Mouse (Mus musculus) neural tube, embryonic 11.5 days (tissue): ENCODE measurements around the gene Wdr54. TPM values are rescaled to one million over a fixed set of nuclear protein-coding genes. Genes with fewer than 3 reads are reported as not detected.
A peak's percentile ranks its signal among the peaks of the same experiment; 100 is the strongest.

Experiments used
- ATAC-seq: fragments of 200-750 bp; cut with Nextera tagmentation; 2 replicates; pipeline ENCODE4 v1.8.0; 2017; ENCODE audit warnings: moderate number of reproducible peaks, mild to moderate bottlenecking, moderate TSS enrichment, moderate library complexity; ENCODE audit not compliant: insufficient read depth, low FRiP score, low TSS enrichment
- DNase-seq: peaks from one replicate; pipeline ENCODE4 v3.0.0-alpha.2; 2015; ENCODE audit warnings: low spot score
- H3K27ac ChIP-seq: fragments of 300-500 bp; sonication (generic); 2 replicates; pipeline ENCODE4 v1.5.1; 2014; ENCODE audit warnings: low read depth, mild to moderate bottlenecking, low read length
- H3K27me3 ChIP-seq: fragments of 300-500 bp; sonication (generic); 2 replicates; pipeline ENCODE4 v1.6.1; 2014; ENCODE audit warnings: mild to moderate bottlenecking, low read length, mixed read lengths; ENCODE audit not compliant: control insufficient read depth, insufficient read depth
- H3K36me3 ChIP-seq: fragments of 300-500 bp; sonication (generic); 2 replicates; pipeline ENCODE4 v1.6.1; 2014; ENCODE audit warnings: mild to moderate bottlenecking, low read length, moderate library complexity, mixed read lengths; ENCODE audit not compliant: control insufficient read depth, insufficient read depth
- H3K4me1 ChIP-seq: fragments of 300-500 bp; sonication (generic); 2 replicates; pipeline ENCODE4 v1.6.1; 2014; ENCODE audit warnings: low read length, mixed read lengths; ENCODE audit not compliant: control insufficient read depth, insufficient read depth
- H3K4me2 ChIP-seq: fragments of 300-500 bp; sonication (generic); 2 replicates; pipeline ENCODE4 v1.6.1; 2014; ENCODE audit warnings: low read depth, mild to moderate bottlenecking, moderate library complexity
- H3K4me3 ChIP-seq: fragments of 300-500 bp; sonication (generic); 2 replicates; pipeline ENCODE4 v1.5.1; 2014; ENCODE audit warnings: low read depth, low read length
- H3K9ac ChIP-seq: fragments of 300-500 bp; sonication (generic); 2 replicates; pipeline ENCODE4 v1.6.1; 2014; ENCODE audit warnings: mild to moderate bottlenecking, low read length
- H3K9me3 ChIP-seq: fragments of 300-500 bp; sonication (generic); 2 replicates; pipeline ENCODE4 v1.6.1; 2016; ENCODE audit warnings: low read length; ENCODE audit not compliant: control insufficient read depth
- WGBS: fragments of 180-500 bp; shearing (Covaris S2); extraction: QIAGEN DNeasy Blood & Tissue Kit; methylation state at CpG from one replicate; pipeline ENCODE4 v1.1.7; 2014; 5-methylcytosine and 5-hydroxymethylcytosine counted together
- polyA plus RNA-seq: library from polyadenylated mRNA; unstranded; fragments of >200 nt; fragmentation: Nextera tagmentation; extraction: Ambion mirVana; gene quantifications from 2 replicates; pipeline ENCODE4 v1.2.1, GENCODE M21; 2014

The Wdr54 gene
- polyA plus RNA-seq, 1 experiment from 2014 or later: 14.5 TPM

GRCm38 (mm10) chr6:83111510-83112136 lies 44.6 kb downstream of the Wdr54 start:
- Histone ChIP-seq H3K9ac (no peak overlapping the region), H3K27me3 (no peaks in the 10 kb centered on the region), H3K4me2 (no peak overlapping the region), H3K4me3 (no peak overlapping the region), H3K9me3 (no peaks in the 10 kb centered on the region), H3K4me1 (peaks cover 19% of the 10 kb centered on the region), H3K36me3 (peaks cover 2% of the 10 kb centered on the region; the same call in 1 of the 2 replicates), H3K27ac (no peak overlapping the region)
- ATAC-seq (no peak), DNase-seq (no peak)
- 91% methylated on average over 4 of the region's 4 CpGs for WGBS

DNA sequence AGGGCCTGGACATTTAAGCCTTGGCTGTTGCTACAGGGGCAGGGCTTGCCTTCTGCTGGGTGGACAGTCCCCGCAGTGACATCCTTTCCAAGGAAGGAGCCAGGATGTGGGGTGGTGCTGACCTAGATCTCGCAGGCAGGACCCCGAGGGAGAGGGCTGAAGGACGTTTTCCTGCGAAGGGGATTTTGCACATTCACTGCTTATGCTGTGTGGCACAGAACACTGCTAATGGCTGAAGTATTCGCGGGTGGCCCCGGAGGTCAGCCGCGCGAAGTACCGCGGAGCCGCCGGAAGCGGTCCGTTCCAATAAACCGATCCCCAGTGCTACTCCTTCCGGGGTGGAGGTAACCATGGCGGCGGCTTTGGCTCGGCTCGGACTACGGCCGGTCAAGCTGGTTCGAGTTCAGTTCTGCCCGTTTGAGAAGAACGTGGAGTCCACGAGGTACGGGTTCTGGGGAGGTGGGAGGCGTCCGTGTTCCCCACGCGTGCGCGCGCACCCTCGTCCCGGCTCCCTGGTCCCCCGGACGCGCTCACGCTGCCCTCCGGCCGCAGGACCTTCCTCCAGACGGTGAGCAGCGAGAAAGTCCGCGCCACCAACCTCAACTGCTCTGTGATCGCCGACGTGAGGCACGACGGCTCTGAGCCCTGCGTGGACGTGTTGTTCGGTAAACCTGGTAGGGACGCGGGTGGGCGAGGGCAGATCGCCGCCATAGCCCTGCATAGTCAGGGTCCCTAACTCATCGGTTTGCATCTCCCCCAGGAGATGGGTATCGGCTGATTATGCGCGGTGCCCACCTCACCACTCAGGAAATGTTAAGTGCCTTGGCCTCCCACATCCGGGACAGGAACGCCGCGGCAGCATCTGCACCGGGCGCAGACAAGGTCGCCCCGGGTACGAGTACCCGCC lies 47.2 kb downstream of the Wdr54 start, which contains the start of gene Mrpl53:
Gene Mrpl53 (plus strand): TSS at position 279 of the 907 bp plus-strand sequence.
- Histone ChIP-seq H3K27me3 (no peaks in the 10 kb centered on the region), H3K27ac (peak within 1 kb of the TSS; percentile 70), H3K4me3 (peak within 1 kb of the TSS; percentile 89), H3K9me3 (no peaks in the 10 kb centered on the region), H3K4me1 (peaks cover 12% of the 10 kb centered on the region), H3K9ac (peak within 1 kb of the TSS; percentile 92), H3K4me2 (peak within 1 kb of the TSS; percentile 86), H3K36me3 (peaks cover 2% of the 10 kb centered on the region; the same call in 1 of the 2 replicates)
- under 1% methylated on average over 76 of the region's 76 CpGs for WGBS
- ATAC-seq: peak; percentile 89
- peak; percentile 85 for DNase-seq

- Histone ChIP-seq H3K36me3 (peaks cover 2% of the 10 kb centered on the region; the same call in 1 of the 2 replicates), H3K4me2 (peak overlapping the region; percentile 86), H3K9ac (peak overlapping the region; percentile 92), H3K27ac (no peak overlapping the region), H3K4me3 (peak overlapping the region; percentile 89; the same call in 1 of the 2 replicates), H3K4me1 (peaks cover 12% of the 10 kb centered on the region), H3K27me3 (0 out of 2 replicates have a peak, but pooled peaks cover 2% of the 10 kb centered on the region), H3K9me3 (no peaks in the 10 kb centered on the region)
- 36% methylated on average over 13 of the region's 13 CpGs for WGBS
- DNase-seq: peak; percentile 82
- peak; percentile 40; the same call in 1 of the 2 replicates for ATAC-seq
Measured at GRCm38 (mm10) chr6:83107566-83108400, 48.4 kb downstream of the Wdr54 start.

GRCm38 (mm10) chr6:83104158-83104557 lies 52.0 kb downstream of the Wdr54 start:
- no peak for DNase-seq
- no peak for ATAC-seq

GRCm38 (mm10) chr6:83103130-83103650 lies 53.0 kb downstream of the Wdr54 start:
- Histone ChIP-seq H3K27ac (no peak overlapping the region), H3K9me3 (no peaks in the 10 kb centered on the region), H3K9ac (peak overlapping the region; percentile 33; the same call in 1 of the 2 replicates), H3K36me3 (peaks cover 2% of the 10 kb centered on the region; the same call in 1 of the 2 replicates), H3K27me3 (0 out of 2 replicates have a peak, but pooled peaks cover 2% of the 10 kb centered on the region), H3K4me3 (no peak overlapping the region), H3K4me1 (peaks cover 11% of the 10 kb centered on the region), H3K4me2 (no peak overlapping the region)
- ATAC-seq (no peak), DNase-seq (no peak)
- WGBS: 50% methylated on average over 11 of the region's 11 CpGs

More at GRCm38 (mm10) chr6:83104158-83104557, 52.0 kb downstream of the Wdr54 start:
- Histone ChIP-seq H3K9me3 (no peaks in the 10 kb centered on the region), H3K4me2 (no peak overlapping the region), H3K4me3 (no peak overlapping the region), H3K36me3 (peaks cover 2% of the 10 kb centered on the region; the same call in 1 of the 2 replicates), H3K9ac (no peak overlapping the region), H3K27ac (no peak overlapping the region), H3K4me1 (peaks cover 15% of the 10 kb centered on the region), H3K27me3 (0 out of 2 replicates have a peak, but pooled peaks cover 2% of the 10 kb centered on the region)
- 81% methylated on average over 4 of the region's 4 CpGs for WGBS

- DNase-seq (peak; percentile 79), ATAC-seq (peak; percentile 73)
- Histone ChIP-seq H3K9ac (peak overlapping the region; percentile 83), H3K4me2 (peak overlapping the region; percentile 98), H3K4me3 (peak overlapping the region; percentile 70), H3K9me3 (no peaks in the 10 kb centered on the region), H3K36me3 (no peaks in the 10 kb centered on the region), H3K4me1 (peaks cover 6% of the 10 kb centered on the region), H3K27me3 (0 out of 2 replicates have a peak, but pooled peaks cover 2% of the 10 kb centered on the region), H3K27ac (peak overlapping the region; percentile 70)
- WGBS: under 1% methylated on average over 74 of the region's 74 CpGs
Measured at GRCm38 (mm10) chr6:83101688-83102556, 54.3 kb downstream of the Wdr54 start.

DNA sequence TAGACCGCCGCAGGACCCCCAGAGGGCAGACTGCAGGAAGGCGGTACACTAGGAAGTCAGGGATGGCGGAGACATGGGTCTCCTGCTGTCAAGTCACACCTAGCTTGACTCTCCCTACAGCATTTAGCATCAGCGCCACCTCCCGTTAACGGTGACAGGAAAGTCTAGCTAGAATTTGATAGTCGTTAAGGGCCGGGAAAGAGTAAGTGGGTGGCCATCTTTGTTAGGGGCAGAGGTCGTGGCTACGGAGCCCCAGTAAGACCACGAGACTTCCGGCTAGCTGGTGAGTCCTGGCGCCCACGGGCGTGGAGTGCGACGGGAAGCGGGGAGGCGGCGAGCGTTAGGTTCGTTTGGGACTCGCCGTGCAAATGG lies 54.9 kb downstream of the Wdr54 start, which contains the start of the genes Ccdc142 and Gm42688:
Gene Ccdc142 (plus strand): TSS at position 286 of the 372 bp plus-strand sequence.
Gene Gm42688 (plus strand): TSS at position 302 of the 372 bp plus-strand sequence.
- peak within 1 kb of the TSS; percentile 70 for H3K27ac ChIP-seq
- peak within 1 kb of the TSS; percentile 98 for H3K4me2 ChIP-seq
- H3K36me3 ChIP-seq: no peaks in the 10 kb centered on the region
- ATAC-seq (peak; percentile 82), DNase-seq (peak; percentile 88)
- peak within 1 kb of the TSS; percentile 83 for H3K9ac ChIP-seq
- H3K27me3 ChIP-seq: 0 out of 2 replicates have a peak, but pooled peaks cover 2% of the 10 kb centered on the region
- peak within 1 kb of the TSS; percentile 70 for H3K4me3 ChIP-seq
- WGBS: under 1% methylated on average over 25 of the region's 25 CpGs
- H3K4me1 ChIP-seq: peaks cover 6% of the 10 kb centered on the region
- H3K9me3 ChIP-seq: no peaks in the 10 kb centered on the region
